Mouse (Mus musculus): Measurements from ENCODE around the gene Kdm2a.

DNA sequence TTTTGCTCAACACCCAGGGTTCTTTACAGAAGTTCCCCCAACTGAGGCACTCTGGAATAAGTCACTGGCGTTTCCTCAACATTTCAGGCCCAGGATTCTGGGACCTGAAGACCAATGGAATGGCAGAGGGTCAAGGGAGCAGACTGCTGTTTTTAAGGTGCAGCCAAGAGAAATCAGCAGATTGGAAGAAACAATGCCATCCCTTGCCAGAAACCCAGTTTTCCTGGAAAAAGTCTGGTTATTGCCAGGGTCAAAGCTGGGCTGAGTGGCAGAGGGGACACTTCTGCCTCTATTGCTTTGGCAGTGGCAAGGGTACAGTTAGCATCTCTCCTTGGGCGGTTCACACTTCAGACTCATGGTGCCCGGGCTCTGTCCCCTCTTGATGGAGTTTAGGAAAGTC is 80.9 kb downstream of the Kdm2a start:
- no peak for TF ChIP-seq CTCF (IDR thresholded peaks at IDR 0.05; ENCODE audit: low read depth, low read length)
- TF ChIP-seq POLR2AphosphoS5 (IDR thresholded peaks at IDR 0.05; ENCODE audit: insufficient replicate concordance, low read depth, low read length): no peak
- TF ChIP-seq GATA1 (IDR thresholded peaks at IDR 0.05; ENCODE audit: borderline replicate concordance, low read length): no peak
- no peak for TF ChIP-seq TAL1 (conservative IDR thresholded peaks at IDR 0.05; ENCODE audit: low read depth, low read length)
- no peak for TF ChIP-seq GATA2 (IDR thresholded peaks at IDR 0.05; ENCODE audit: borderline replicate concordance, low read depth, low read length)
